Mouse (Mus musculus): ENCODE data around the gene Vps16.

Vps16 gene

GRCm38 (mm10) chr2:130457871-130458270 lies 33.7 kb downstream of the Vps16 start:
- in situ Hi-C loops (cut with MseI, MboI) = no loop called here

DNA sequence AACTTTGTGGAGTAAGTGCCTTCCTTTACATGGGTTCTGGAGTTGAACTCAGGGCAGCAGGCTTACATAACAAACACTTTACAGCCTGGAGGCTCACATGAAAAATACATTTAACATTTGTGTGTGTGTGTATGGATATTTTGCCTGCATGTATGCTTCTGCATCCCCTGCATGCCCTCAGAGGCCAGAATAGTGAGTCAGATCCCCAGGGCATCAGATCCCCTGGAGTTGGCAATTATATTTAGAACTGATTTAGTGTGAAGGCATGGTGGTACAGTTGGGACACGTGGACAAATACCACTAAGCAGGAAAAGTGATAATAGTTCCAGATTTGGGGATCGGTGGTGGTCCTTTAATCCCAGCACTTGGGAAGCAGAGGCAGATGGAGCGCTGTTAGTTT lies 35.4 kb downstream of the Vps16 start:
- in situ Hi-C loops (cut with MseI, MboI) = no loop called here

DNA sequence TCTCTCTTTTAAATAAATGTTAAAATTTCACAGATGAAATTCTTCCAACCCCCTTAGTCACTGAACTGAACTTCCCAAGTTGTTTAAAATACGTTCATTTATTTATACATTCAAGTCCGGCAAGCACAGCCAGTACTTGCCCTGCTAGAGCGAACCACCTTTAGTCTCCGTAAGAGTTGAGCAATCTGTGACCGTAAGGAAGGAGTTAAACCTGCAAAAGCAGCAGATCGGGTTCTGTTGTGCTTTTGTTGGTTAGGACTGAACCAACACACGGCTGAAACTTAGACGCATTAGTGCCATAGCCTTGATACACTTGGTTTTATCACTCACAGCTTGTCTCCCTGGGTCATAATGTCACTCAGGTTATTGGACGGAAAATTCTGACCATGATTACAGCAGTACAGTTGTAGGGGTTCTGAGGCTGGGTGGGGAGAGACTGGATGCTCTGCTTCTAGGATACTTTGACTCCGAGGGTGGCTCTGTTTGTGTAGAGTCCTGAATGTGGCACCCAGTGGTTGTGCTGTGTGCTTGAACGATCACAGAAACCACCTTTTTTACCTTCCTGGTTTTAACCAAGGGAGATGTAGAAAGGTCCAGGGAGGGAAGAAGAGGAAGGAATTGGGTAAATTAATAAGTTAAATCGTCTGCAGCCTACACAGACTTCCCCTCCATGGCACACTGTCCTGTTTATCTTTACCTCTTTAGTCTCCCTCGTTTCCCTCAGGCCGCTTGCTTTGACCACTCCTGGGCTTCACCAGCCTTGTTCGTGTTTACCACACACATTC lies 37.3 kb downstream of the Vps16 start:
- in situ Hi-C loops (cut with MseI, MboI) = no loop called here

DNA sequence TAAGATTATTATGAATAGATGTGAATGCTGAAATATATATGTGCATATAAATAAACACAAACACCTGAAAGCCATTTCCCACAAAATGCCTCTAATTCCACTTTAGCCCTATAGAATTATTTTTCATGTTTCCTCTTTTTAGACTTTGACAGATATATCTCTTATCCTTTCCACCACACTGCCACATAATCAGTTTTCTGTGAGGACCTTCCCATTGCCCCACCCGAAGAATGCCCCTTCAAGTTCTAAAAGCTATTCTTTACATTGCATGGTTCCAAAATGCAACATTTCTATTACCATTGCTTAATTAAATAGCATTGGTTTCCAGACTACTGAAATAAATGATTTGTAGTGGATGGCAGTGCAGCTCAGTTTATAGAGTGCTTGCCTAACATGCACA lies 42.3 kb downstream of the Vps16 start:
- in situ Hi-C loops (cut with MseI, MboI) = no loop called here

DNA sequence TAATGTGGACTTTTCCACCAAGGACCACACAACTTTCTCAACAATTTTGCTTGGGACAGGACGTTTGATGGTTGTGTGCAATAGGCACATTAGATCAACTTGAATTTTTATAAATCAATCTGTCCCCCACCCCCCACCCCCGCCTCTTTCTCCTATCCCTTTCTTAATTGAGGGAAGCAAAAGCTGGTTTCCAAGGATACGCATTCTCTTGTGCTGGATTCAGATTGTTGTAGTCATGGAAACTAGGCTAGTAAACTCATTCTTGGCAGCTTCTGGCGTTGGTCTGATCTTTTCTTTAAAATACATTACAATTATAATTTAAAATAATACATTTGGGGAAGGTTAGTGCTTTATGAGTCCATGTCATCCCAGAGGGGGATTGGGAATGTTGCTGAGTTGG lies 45.2 kb downstream of the Vps16 start:
- in situ Hi-C loops (cut with MseI, MboI) = no loop called here

- in situ Hi-C loops (cut with MseI, MboI) = no loop called here
Measured at GRCm38 (mm10) chr2:130469935-130470334, 45.8 kb downstream of the Vps16 start.

- in situ Hi-C loops (cut with MseI, MboI) = no loop called here
Measured at GRCm38 (mm10) chr2:130472908-130473510, 48.9 kb downstream of the Vps16 start.

- in situ Hi-C loops (cut with MseI, MboI) = no loop called here
Measured at GRCm38 (mm10) chr2:130475764-130476163, 51.6 kb downstream of the Vps16 start.

DNA sequence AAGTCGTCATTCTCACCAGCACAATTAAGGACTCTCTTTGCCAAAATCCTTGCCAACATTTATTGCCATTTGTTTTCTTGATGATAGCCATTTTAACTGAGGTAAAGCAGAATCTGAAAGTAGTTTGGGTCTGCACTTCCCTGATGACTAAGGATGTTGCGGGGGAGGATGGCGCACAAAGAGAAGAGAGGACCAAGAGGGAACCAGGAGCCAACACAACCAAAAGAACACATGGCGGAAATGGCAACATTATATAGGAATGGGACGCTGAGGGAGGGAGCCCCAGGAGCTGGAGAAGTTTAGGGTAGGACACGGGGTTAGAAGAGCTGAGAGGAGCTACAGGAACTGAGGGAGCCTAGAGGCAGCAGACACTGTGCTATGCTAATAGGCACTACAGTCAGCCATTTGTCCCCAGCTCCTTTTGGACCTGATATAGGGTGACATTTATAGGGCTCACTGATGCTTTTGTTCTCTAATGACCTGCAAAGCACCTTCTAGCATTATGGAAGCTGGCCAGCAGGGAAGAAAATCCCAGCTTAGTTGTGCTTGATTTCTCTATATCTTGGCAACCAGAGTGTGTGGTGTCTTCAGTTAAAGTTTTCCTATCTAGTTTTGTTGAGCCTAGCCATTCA lies 52.6 kb downstream of the Vps16 start:
- in situ Hi-C loops (cut with MseI, MboI) = no loop called here

DNA sequence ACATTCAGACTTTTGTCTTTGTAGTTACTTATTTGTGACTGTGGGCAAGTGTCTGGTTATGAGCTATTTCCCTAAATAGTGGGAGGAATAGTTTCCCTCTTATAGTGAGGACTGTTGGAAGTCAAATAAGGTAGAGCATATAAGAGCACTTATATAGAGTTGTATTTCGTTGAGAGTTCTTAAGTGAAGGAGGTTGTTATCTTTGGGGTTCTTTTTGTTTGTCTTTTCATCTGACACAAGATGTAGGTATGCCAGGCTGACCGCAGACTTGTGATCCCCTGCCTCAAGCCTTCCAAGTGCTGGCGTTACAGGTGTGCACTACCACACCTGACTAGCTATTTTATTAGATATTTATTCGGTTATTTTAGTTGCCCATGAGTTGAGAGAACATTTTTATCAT lies 58.0 kb downstream of the Vps16 start:
- in situ Hi-C loops (cut with MseI, MboI) = no loop called here

DNA sequence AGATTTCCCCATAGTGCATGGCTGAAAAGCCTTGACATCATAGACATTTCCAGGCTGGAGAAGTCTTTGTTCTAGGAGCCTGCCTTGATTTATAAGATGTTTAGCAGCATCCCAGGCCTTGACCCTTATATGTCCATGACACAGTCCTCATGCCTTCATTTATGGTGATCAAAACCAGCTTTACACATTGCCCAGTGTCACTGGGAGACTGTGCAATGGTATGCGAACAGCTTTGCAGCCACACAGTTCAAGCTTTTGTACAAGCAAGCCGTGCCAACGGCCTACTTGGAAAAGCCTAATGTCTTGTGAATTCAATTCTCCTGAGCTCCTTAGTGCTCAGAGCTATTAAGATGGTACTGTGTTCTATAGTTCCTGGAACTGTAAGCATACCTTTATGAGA lies 58.6 kb downstream of the Vps16 start:
- in situ Hi-C loops (cut with MseI, MboI) = no loop called here

GRCm38 (mm10) chr2:130484206-130484605 lies 60.1 kb downstream of the Vps16 start:
- in situ Hi-C loops (cut with MseI, MboI) = no loop called here

DNA sequence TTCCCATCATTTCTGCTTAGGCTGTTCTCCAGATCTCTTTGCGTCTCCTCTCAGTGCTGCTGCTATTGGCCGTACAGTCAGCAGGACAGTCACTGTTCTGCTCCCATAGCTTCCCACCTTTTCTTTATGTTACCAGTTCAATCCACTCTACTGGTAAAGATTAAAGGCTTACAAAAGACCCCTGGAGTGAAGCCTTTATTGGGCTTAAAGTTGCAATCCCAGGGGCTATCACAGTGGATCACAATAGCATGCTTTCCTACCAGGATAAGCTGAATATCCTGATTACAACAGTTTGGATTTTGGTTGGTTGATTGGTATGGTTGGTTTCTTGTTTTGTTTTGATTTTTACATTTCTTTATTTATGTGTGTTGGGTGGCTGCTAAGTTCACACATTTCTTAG lies 63.9 kb downstream of the Vps16 start:
- in situ Hi-C loops (cut with MseI, MboI) = no loop called here

DNA sequence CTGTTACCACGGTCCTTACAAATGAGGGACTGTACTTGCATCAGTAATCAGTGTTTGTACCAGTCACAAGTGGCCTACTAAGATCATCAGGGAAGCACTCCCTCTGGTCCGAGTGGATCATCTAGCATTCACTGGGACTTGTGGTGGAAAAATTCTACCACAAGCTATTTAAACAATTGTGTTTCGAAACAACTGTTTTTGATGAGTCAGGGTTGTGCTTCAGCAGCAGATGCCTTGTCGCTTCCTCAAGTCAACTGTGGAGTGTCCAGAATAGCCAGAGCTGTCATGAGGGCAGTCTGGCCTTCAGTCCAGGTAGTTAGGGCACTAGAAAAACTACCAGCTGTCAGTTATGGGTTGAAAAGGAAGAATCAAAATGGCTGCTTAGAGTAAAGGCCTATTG lies 64.5 kb downstream of the Vps16 start:
- in situ Hi-C loops (cut with MseI, MboI) = no loop called here

DNA sequence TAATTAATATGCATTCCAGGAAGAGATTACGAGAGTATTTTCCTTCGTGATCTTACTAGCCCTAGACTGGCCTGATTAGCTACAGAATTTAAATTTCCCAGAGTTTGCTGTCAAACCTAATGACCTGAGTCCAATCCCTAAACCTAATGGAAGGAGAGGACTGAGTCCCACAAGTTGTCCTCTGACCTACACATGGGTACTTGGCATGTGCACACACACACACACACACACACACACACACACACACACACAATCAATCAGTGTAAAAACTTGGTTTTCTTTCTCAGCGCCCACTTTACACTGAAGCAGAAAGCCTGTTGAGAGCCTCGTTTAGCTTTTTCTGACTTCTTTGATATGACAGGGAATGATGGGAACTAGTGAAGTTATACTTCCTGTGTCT lies 67.0 kb downstream of the Vps16 start:
- in situ Hi-C loops (cut with MseI, MboI) = no loop called here

- in situ Hi-C loops (cut with MseI, MboI) = no loop called here
Measured at GRCm38 (mm10) chr2:130491587-130491986, 67.4 kb downstream of the Vps16 start.

Data from mouse trophoblast stem cell (cell line).